Mouse (Mus musculus): ENCODE data around the gene Fam117b. TPM values are rescaled to one million over a fixed set of nuclear protein-coding genes. Genes with fewer than 3 reads are reported as not detected.

The Fam117b gene
- polyA plus RNA-seq, 1 experiment from 2014 or later = 9.1 TPM

DNA sequence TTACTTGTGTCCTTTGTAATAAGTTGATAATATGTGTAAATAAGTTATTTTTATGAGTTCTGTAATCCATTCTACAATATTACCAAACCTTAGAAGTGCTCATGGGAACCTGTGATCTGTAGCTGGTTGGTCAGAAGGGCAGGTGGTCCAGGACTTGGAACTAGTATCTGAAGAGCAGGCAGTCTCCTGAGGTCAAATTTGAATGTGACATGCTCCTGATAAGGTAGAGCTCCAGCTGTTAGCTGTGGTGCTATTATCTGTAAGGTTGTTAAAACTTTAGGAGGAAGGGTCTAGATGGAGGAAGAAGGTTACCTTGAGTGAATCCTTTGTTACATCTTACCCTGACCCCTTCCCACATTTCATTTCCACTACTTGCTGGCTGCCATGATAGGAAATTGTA, 5.3 kb downstream of the Fam117b start:
- Histone ChIP-seq H3K36me3 (replicated peaks) (no peaks in the 10 kb centered on the region), H3K4me1 (peaks cover 27% of the 10 kb centered on the region), H3K9me3 (no peaks in the 10 kb centered on the region), H3K27ac (no peak overlapping the region), H3K27me3 (ENCODE audit: poor library complexity, severe bottlenecking) (no peaks in the 10 kb centered on the region), H3K4me3 (no peak overlapping the region)
- DNase-seq (ENCODE audit: extremely low spot score, low spot score) = no peak

DNA sequence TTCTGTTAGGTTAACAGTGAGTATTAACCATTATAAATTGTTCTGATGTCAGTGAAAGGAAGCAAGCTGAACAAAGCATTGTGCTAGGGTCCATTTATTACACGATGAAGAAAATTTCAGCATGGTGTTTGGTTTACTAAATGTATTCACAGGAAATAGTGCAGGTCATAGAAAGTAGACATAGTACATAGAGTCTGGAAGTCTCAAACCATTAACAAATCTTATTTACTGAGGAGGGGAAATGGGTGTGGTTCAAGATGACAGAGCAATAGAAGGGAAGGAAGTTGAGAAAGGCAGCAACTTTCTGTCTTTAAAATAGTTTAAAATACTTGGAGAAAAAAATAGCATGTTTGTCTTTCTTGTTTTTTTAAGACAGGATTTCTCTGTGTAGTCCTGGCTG, 10.4 kb downstream of the Fam117b start:
- DNase-seq (ENCODE audit: extremely low spot score, low spot score) = no peak
- Histone ChIP-seq H3K4me3 (no peak overlapping the region), H3K27ac (no peak overlapping the region), H3K36me3 (replicated peaks) (no peaks in the 10 kb centered on the region), H3K4me1 (peaks cover 4% of the 10 kb centered on the region; the same call in 1 of the 2 replicates), H3K27me3 (ENCODE audit: poor library complexity, severe bottlenecking) (no peaks in the 10 kb centered on the region), H3K9me3 (no peaks in the 10 kb centered on the region)
- WGBS = 89% methylated on average over 1 of the region's 1 CpGs

DNA sequence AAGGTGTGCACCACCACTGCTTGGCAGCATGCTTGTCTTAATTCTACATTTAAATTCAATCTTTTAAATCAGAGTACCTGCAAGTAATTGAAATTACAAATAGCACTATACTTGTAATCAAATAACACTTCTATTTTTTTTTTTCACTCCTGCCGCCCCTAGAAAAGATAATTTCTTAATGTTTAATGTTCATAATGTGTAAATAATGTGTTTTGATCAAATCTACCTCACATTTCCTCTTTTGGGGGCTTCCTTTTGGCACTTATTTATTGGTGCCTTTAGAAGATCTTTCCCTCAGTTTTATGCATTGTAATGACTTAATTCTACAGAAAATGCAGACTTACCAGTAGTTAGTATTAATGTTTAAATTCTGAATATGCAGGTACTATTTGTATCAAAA, 10.9 kb downstream of the Fam117b start:
- Histone ChIP-seq H3K4me1 (peaks cover 4% of the 10 kb centered on the region; the same call in 1 of the 2 replicates), H3K9me3 (no peaks in the 10 kb centered on the region), H3K36me3 (replicated peaks) (no peaks in the 10 kb centered on the region), H3K27me3 (ENCODE audit: poor library complexity, severe bottlenecking) (no peaks in the 10 kb centered on the region), H3K27ac (no peak overlapping the region), H3K4me3 (no peak overlapping the region)
- no peak for DNase-seq (ENCODE audit: extremely low spot score, low spot score)
- WGBS = 86% methylated on average over 1 of the region's 1 CpGs

- Histone ChIP-seq H3K4me1 (peaks cover 4% of the 10 kb centered on the region; the same call in 1 of the 2 replicates), H3K9me3 (no peaks in the 10 kb centered on the region), H3K27ac (no peak overlapping the region), H3K36me3 (replicated peaks) (no peaks in the 10 kb centered on the region), H3K4me3 (no peak overlapping the region), H3K27me3 (ENCODE audit: poor library complexity, severe bottlenecking) (no peaks in the 10 kb centered on the region)
- 92% methylated on average over 2 of the region's 2 CpGs for WGBS
- DNase-seq (ENCODE audit: extremely low spot score, low spot score) = no peak
Measured at GRCm38 (mm10) chr1:59924411-59924810, 11.6 kb downstream of the Fam117b start.

GRCm38 (mm10) chr1:59926021-59926672, 13.3 kb downstream of the Fam117b start:
- H3K4me1 ChIP-seq = peaks cover 4% of the 10 kb centered on the region; the same call in 1 of the 2 replicates
- H3K27ac ChIP-seq = no peak overlapping the region
- H3K36me3 ChIP-seq (replicated peaks) = no peaks in the 10 kb centered on the region
- no peaks in the 10 kb centered on the region for H3K9me3 ChIP-seq
- no peak overlapping the region for H3K4me3 ChIP-seq
- no peaks in the 10 kb centered on the region for H3K27me3 ChIP-seq (ENCODE audit: poor library complexity, severe bottlenecking)
- DNase-seq (ENCODE audit: extremely low spot score, low spot score) = no peak
- 93% methylated on average over 3 of the region's 3 CpGs for WGBS

DNA sequence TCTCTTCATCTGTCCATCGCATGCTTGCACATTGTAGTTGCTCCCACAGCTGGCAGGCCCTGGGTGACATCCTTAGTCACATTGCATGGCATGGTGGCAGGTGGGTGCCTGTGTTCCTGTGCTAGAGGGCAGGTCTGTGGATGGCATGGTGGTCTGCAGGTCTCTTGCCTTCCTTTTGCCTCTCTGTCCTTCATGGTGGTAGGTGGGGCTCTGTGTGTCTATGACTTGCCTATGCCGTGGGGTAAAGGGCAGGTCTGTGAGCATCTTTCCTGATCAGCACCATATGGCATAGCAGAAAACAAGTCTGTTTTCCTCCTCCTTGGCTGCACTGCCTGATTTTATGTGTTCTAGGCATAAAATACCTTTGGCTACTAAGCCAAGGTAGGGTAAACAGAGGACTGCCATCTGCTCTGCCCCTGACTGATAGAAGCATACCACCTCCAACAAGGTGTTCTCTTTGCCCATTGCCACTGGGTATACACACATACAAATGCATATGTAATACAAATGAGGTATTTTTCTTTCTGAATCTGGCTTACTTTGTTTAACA, 14.4 kb downstream of the Fam117b start:
- H3K27me3 ChIP-seq (ENCODE audit: poor library complexity, severe bottlenecking) = no peaks in the 10 kb centered on the region
- no peaks in the 10 kb centered on the region for H3K36me3 ChIP-seq (replicated peaks)
- WGBS = 88% methylated on average over 2 of the region's 2 CpGs
- no peaks in the 10 kb centered on the region for H3K9me3 ChIP-seq
- no peak overlapping the region for H3K27ac ChIP-seq
- peaks cover 4% of the 10 kb centered on the region; the same call in 1 of the 2 replicates for H3K4me1 ChIP-seq
- no peak overlapping the region for H3K4me3 ChIP-seq
- DNase-seq (ENCODE audit: extremely low spot score, low spot score) = no peak

DNA sequence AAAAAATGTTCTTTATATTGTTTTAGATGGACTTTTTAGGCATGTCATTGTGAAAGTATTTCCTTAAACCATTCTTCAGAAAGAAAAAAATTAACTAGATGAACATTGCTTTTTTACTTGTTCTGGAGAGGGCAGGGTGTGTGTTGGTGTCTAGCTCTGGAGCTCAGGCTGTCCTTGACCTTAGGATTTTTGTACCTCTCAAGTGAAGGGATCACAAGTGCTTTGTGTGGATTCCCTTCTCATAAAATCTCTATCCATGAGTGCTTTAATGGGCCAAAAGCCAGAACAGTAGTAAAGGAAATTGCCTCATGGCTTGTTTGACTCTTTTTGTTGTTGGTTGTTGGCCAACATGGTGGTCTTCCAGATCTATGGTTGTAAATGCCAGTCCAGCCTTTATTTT, 18.1 kb downstream of the Fam117b start:
- Histone ChIP-seq H3K36me3 (replicated peaks) (no peaks in the 10 kb centered on the region), H3K27ac (no peak overlapping the region), H3K4me3 (no peak overlapping the region), H3K27me3 (ENCODE audit: poor library complexity, severe bottlenecking) (no peaks in the 10 kb centered on the region), H3K9me3 (no peaks in the 10 kb centered on the region), H3K4me1 (peaks cover 3% of the 10 kb centered on the region; the same call in 1 of the 2 replicates)
- no peak for DNase-seq (ENCODE audit: extremely low spot score, low spot score)

- no peak overlapping the region for H3K4me3 ChIP-seq
- no peak overlapping the region for H3K27ac ChIP-seq
- no peak for DNase-seq (ENCODE audit: extremely low spot score, low spot score)
- 91% methylated on average over 2 of the region's 2 CpGs for WGBS
- H3K9me3 ChIP-seq = no peaks in the 10 kb centered on the region
- no peaks in the 10 kb centered on the region for H3K4me1 ChIP-seq
- H3K36me3 ChIP-seq (replicated peaks) = no peaks in the 10 kb centered on the region
- H3K27me3 ChIP-seq (ENCODE audit: poor library complexity, severe bottlenecking) = no peaks in the 10 kb centered on the region
Measured at GRCm38 (mm10) chr1:59932991-59933390, 20.2 kb downstream of the Fam117b start.

DNA sequence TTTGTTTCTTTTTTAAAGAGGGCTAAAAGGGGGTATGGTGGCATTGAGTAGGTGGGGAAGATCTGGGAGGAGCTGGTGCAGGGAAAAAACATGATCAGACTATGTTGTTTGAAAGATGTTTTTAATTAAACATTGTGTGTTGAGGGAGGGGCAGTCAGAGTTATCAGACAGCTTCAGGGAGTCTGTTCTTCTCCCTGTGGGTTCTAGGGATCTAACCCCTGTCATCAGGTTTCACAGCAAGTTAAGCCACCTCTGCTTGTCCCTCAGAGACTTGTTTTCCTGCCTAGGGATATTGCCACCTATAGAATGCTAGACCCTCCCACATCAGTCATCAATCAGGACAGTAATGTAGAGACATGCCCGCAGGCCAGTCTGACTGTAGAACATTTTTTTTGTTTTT, 28.3 kb downstream of the Fam117b start:
- Histone ChIP-seq H3K4me1 (peaks cover 10% of the 10 kb centered on the region), H3K36me3 (replicated peaks) (no peaks in the 10 kb centered on the region), H3K9me3 (no peaks in the 10 kb centered on the region), H3K27ac (no peak overlapping the region), H3K27me3 (ENCODE audit: poor library complexity, severe bottlenecking) (no peaks in the 10 kb centered on the region), H3K4me3 (no peak overlapping the region)
- DNase-seq (ENCODE audit: extremely low spot score, low spot score) = no peak
- 100% methylated on average over 1 of the region's 1 CpGs for WGBS

- Histone ChIP-seq H3K36me3 (replicated peaks) (no peaks in the 10 kb centered on the region), H3K27ac (no peak overlapping the region), H3K27me3 (ENCODE audit: poor library complexity, severe bottlenecking) (no peaks in the 10 kb centered on the region), H3K9me3 (no peaks in the 10 kb centered on the region), H3K4me1 (peaks cover 10% of the 10 kb centered on the region), H3K4me3 (no peak overlapping the region)
- DNase-seq (ENCODE audit: extremely low spot score, low spot score) = no peak
- WGBS = 85% methylated on average over 6 of the region's 6 CpGs
Measured at GRCm38 (mm10) chr1:59942057-59942790, 29.4 kb downstream of the Fam117b start.

GRCm38 (mm10) chr1:59943825-59944224, 31.0 kb downstream of the Fam117b start:
- H3K36me3 ChIP-seq (replicated peaks) = peaks cover 1% of the 10 kb centered on the region
- no peak overlapping the region for H3K27ac ChIP-seq
- H3K4me1 ChIP-seq = peaks cover 10% of the 10 kb centered on the region
- no peaks in the 10 kb centered on the region for H3K9me3 ChIP-seq
- H3K27me3 ChIP-seq (ENCODE audit: poor library complexity, severe bottlenecking) = no peaks in the 10 kb centered on the region
- 73% methylated on average over 5 of the region's 5 CpGs for WGBS
- no peak for DNase-seq (ENCODE audit: extremely low spot score, low spot score)
- H3K4me3 ChIP-seq = no peak overlapping the region

DNA sequence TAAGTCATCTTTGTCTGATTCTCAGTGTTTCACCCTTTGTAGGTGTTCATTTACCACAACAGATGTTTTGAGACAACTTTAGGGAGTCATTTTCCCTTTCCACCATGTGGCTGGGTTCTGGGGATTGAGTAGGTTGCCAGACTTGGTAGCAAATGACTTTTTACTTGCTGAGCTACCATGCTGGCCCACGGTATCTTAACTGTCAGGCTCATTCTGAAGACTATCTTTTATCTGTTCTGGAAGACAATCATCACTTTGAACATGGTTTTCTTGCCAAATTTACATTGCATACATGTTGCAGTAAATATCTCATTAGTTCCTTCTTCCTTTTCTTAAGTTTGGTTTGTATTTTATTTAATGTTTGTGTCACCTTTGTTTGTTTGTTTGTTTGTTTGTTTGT, 33.2 kb downstream of the Fam117b start:
- no peak overlapping the region for H3K27ac ChIP-seq
- no peaks in the 10 kb centered on the region for H3K27me3 ChIP-seq (ENCODE audit: poor library complexity, severe bottlenecking)
- DNase-seq (ENCODE audit: extremely low spot score, low spot score) = no peak
- H3K4me3 ChIP-seq = no peak overlapping the region
- no peaks in the 10 kb centered on the region for H3K9me3 ChIP-seq
- 92% methylated on average over 1 of the region's 1 CpGs for WGBS
- H3K4me1 ChIP-seq = peaks cover 10% of the 10 kb centered on the region
- peaks cover 23% of the 10 kb centered on the region for H3K36me3 ChIP-seq (replicated peaks)

DNA sequence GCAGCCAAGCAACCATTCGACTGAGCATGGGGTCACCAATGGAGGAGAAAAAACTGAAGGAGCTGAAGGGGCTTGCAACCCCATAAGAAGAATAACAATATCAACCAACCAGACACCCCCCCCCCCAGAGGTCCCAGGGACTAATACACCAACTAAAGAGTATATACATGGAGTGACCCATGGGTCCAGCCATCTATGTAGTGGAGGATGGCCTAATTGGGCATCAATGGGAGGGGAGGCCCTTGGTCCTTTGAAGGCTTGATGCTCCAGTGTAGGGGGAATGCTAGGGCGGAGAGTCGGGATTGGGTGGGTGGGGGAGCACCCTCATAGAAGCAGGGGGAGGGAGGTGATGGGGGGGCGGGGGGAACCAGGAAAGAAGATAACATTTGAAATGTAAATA, 34.7 kb downstream of the Fam117b start:
- DNase-seq (ENCODE audit: extremely low spot score, low spot score) = no peak
- Histone ChIP-seq H3K27me3 (ENCODE audit: poor library complexity, severe bottlenecking) (no peaks in the 10 kb centered on the region), H3K9me3 (no peaks in the 10 kb centered on the region), H3K4me3 (no peak overlapping the region), H3K36me3 (replicated peaks) (peaks cover 25% of the 10 kb centered on the region), H3K4me1 (peaks cover 10% of the 10 kb centered on the region), H3K27ac (no peak overlapping the region)
- 93% methylated on average over 4 of the region's 4 CpGs for WGBS

Data from forebrain, embryonic 10.5 days (tissue).